Mouse (Mus musculus) frontal cortex, postnatal 25 days (tissue): Measurements from ENCODE around the gene Kcnmb4.

Experiments used
- DNase-seq, 2 experiments: peaks; one replicate each; pipeline ENCODE4 v3.0.0; 2022; ENCODE audit warnings: low spot score in 2 of 2

Gene Kcnmb4

DNA sequence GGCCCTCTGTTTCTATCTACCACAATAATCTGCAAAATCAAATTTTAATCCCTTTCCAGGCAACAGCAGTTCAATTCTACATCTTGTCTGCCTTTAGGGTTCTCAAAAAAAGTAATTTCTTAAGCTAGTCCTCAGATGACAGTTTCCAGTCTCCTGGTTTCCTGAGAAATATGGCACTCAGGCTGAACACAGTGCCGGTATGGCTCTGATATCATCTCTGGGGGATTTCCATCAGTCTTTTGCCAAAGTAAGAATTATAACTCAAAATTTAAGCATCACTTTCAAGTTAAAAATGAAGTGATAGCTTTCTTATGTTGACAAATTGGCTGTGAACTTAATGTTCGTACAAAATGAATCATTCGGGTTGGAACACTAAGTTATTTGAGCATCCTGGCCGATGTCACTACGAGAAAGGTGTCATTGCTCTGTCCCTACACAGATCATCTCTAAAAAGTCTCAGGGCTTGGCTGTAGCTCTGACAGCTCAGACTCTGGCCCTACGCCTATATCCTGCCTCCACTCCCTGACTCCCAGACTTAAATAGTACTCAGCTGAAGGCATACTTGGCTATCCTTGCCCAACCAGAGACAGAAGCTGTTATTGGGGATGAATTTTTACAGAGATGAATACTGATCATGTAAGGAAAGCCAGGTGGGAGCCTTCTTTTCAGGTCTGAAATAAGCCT, 70.8 kb downstream of the Kcnmb4 start:
- no peak for DNase-seq

DNA sequence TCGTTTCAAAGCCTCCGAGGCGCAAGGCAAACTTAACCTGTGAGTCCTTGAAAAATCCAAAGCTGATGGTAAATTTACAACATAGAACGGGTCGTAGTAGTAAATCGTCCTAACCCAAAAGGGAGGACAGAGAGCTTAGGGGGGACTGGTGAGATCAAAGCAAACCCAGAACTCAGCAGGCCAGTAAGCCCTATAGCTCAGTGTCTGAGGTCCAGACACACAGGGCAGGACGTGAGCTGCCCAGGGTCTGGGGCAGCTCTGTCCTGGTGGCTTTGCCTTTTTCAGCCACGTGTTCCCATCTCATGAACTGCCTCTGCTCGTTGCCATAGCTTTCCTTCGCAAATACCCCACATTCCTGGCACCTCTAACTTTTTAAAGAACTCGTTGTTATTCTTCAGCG, 75.7 kb downstream of the Kcnmb4 start:
- no peak for DNase-seq

DNA sequence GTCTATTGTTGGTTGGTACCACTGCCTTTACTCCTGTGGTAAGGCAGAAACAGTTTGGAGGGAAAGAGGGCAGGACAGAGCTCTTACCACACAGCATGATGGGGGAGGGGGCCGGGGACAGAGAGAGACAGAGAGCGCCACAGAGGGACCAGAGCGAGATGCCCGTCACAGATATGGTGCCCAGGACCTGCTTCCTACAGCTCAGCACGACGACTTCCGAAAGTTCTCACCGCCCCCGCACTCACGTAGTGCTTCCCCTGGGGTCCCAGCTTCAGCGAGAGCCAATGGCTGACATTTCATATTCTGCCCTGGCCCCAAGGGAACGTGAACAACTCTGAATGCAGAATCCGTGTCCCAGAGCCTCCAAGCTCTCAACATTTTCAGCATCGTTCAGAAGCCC, 76.1 kb downstream of the Kcnmb4 start:
- no peak for DNase-seq

DNA sequence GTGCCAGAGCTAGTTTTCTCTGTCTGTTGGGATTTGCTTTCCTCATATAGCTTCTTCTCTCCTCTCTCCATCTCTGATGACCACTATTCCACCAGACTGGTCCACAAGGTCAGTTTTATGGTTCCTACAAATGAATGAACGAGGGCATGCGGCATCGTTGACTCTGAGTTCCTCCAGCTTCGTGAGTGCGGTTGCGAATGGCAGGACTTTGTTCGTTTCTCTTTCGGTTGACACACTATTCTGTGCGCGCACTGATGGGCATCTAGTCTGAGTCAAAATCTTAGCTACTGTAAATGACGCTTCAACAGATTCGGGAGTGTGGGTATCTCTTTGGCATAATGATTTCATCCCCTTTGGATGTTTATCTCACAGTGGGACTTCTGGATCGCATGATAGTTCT, 76.7 kb downstream of the Kcnmb4 start:
- DNase-seq = no peak

DNA sequence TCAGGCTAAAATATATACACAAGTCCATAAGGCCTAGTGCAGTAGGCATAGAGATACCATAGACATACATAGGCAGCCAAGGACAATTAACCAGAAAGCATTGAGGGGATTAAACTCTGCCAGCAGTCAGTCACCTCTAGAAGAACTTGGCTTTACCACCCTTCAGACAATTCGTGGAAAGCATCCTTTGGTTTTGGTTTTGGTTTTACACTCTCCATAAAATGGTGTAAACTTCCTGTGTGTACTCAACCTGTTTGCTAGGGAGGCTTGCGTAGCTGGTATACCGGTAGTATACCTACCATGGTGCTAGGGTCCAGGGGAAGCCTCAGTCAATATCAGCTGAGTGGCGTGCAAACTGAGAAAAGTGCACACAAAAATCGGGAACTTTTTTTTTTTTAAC, 77.4 kb downstream of the Kcnmb4 start:
- no peak for DNase-seq

DNA sequence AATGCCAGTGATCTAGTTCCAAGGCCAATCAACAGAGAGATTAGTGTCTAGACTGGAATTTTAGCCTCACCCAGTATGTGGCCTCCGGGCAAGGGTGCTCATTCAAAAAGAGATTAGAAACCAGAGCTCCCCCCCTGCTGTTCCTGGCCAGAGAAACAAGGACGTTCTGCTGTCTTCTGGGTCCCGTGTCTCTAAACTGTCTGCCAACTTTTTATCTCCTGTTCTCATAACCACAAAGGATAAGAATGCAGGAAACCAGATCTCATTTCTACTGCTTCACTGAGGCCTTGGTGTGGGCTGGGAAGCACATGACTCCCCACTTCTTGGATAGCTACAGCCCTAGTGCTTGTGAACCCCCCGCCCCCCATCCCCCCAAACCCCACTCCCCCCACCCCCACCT, 79.1 kb downstream of the Kcnmb4 start:
- no peak for DNase-seq

DNA sequence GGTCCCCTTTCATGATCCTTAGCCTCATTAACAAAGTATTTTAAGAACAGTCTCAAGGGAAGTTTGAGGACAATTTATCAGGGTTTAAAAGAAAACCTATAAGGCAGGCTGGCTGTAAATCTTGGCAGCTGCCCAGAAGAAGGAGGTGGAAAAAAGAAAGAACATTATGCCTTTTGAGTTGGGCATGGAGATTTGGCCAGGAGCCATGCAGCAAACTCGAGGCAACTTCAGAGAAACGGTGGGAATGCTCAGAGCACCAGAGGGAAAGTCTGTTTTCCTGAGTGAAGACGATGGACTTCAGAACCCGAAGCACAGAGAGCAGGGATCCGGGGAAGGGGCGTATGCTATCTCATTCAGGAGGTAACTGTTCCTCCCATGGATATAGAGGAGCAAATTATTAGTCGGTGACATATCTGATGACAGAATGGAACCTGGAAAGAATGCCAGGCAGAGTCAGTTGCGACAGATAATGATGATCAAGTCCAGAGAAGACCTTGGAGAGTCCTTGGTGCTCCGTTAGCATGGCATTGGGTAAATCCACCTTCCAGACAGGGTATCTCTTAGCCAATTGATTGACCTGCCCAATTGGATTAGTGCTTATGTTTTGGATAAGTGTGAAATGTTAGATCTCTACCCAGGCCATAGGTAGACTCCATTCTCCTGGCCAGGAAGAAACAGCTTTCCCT, 79.7 kb downstream of the Kcnmb4 start:
- peak in 1 of 2 experiments; percentile 19 for DNase-seq

DNA sequence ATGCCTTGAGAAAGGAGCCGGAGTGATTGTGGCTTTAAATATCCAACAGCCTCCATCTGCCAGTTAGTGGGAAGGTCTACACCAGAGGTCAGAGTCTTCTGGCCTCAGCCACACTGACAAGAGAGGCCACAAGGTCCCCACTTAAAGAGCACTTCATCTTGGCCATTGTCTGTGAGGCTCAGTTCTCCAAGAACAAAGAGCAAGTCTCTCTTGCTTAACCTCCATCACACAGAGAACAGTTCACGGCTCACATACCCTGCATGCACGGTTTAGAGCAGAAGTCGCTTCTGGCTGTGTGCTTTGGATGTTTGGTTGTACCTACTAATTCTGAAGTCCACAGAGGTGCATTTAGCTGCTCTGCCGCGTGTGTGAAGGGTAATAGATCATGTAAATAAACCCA, 84.8 kb downstream of the Kcnmb4 start:
- DNase-seq = no peak

DNA sequence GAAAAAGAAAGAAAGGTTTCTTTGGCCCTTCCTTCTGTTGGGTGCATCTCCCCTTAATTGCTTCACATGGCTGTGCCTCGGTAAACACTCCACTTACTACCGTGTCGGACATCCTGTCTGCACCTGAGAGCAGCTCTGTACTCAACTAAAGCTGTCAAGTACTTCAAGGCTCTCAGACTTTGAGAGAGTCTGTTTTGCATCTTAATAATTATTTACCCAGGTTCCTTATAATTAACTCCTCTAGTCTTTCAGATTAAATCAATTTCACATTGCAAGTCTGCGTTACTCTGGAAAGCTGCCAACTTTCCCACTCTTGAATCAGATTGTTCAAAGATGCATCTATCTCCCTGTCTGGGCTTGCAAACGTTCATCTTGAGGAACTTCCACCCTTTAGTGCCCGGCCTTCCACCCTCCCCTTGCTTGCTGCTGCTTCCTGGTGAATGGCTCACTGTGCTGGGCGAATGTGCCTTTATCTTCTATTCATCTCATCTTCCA, 87.2 kb downstream of the Kcnmb4 start:
- no peak for DNase-seq

DNA sequence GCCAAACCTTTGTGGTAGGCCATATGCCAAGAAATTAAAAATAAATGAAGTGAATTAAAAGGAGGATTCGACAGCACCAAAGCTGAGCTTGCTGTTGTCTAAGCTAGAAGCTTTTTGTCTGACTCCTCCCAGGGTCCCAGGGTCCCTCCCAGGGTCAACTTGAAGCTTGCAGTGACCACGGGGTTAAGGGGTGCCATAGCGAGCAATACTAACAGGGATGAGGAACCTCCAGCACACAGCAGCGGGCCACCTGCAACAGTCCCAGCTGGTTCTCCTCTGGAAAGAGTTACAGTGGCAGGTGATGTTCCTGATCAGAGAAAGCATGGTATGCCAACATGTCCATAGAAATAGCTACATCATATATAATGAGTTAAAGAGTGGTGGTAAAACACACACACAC, 89.3 kb downstream of the Kcnmb4 start:
- DNase-seq = no peak

DNA sequence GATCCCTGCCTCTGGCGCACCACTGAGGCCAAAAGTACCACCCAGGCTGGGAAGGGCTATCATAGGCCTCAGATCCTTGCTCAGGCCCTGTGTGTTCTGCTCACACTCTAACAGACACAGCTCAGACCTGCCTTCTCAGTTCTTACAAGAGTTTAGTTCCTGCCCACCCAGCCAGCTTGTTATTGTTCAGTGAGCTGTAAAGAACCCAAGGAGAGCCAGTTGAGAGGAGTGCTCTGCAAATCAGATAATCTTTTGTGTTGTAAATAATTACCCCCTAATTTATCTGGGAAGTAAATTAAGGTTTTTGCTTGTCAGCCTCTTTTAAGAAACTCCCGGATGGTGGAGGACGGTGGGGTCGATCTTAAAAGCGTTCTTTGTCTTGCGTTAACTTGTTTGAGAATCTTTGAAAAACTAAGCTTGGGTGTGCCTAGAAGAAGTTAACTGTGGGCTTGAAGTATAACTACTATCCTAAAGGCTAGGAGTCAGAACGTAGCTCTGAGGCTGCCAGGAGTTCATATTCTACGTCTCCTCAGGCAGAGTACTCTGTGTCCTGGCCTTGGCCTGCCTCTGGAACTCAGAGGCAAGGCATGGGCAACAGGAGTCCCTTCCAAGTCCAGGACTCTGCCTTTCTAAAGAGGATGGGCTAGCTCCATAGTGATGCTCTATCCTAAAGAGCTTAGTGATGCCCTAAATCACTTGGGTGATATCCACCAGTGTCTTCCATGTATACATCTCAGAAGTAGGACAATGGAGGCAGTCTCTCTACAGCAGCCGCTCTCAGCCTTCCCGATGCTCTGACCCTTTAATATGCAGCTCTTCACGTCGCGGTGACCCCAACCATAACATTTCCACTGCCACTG, 90.6 kb downstream of the Kcnmb4 start:
- no peak for DNase-seq

DNA sequence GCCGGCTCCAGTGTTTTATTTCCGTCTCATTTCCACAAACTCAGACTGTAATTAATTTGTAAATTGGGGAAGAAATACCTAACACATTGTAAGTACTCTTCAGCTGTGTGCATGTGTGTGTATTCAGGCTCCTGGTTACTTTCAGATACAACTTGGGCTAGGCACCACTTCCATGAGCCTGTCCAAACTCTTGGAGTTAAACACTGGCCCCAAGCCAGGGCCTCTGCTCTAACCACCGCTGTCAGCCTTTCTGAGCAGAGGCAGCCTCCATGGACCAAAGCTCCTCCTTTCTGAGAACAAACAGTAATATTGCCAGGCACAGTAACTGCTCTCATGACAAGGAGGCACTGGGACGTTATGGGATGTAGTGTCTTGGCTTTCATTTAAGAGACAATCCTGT, 96.8 kb downstream of the Kcnmb4 start:
- DNase-seq = no peak

DNA sequence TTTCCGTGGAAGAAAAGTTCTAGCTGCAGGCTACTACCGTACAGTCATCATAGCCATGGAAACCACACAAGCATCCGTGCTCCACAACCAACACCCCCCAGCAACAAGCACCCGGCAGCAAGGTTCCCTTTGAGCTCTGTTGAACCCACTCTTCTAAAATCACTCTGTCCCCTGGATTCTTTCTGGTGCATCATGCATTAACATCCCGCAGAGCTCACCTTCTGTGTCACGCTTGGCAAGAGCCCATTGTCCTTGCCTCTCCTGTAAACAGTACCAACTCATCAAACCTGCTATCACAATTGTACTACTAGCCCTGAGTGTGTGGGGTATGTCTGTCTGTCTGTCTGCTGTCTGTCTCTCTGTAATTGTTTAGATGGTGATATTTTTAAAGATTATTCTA, 99.6 kb downstream of the Kcnmb4 start:
- DNase-seq = no peak

DNA sequence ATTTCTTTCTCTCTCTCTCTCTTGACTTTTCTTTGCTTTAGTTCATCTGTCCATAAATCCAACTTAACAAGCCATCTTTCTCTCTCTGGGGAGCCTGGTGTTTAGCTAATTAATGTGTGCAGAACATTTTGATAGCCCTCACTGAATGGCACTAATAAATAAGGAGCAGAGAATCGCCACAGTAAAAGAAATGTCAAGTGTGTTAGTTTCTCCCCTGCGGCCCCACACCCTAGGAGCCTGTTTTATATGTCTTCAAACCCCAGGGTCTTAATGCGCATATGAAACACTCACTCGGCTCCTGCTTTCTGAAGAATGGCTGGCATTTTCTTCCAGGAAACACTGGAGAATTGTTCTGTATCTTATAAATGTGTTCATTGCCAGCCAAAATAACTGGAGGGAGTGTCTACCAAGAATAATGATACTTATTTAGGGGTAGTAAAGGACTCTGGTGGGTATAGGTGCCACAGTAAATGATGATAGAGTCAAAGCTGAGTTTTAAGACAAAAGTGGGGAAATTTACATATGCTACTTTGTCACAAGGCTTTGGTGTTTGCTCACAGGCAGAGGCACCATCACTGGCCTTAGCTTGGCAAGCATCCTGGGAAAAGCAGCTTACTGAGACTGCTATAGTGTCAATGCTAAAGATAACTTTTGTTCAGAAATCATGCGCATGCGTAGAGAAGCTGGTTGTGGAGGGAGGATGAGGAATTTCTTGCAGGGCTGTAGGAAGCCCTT, 102.5 kb downstream of the Kcnmb4 start:
- no peak for DNase-seq
